Mouse (Mus musculus): ENCODE data around the gene Hist1h2ac. TPM values are rescaled to one million over a fixed set of nuclear protein-coding genes. Genes with fewer than 3 reads are reported as not detected.
"Not testable (repeated sequence)": the region's sequence is repeated elsewhere in the genome, so short reads cannot be mapped to it uniquely, and the experiment has no call there.

Hist1h2ac gene
- polyA plus RNA-seq, 1 experiment from 2014 or later, result 1.4 TPM

DNA sequence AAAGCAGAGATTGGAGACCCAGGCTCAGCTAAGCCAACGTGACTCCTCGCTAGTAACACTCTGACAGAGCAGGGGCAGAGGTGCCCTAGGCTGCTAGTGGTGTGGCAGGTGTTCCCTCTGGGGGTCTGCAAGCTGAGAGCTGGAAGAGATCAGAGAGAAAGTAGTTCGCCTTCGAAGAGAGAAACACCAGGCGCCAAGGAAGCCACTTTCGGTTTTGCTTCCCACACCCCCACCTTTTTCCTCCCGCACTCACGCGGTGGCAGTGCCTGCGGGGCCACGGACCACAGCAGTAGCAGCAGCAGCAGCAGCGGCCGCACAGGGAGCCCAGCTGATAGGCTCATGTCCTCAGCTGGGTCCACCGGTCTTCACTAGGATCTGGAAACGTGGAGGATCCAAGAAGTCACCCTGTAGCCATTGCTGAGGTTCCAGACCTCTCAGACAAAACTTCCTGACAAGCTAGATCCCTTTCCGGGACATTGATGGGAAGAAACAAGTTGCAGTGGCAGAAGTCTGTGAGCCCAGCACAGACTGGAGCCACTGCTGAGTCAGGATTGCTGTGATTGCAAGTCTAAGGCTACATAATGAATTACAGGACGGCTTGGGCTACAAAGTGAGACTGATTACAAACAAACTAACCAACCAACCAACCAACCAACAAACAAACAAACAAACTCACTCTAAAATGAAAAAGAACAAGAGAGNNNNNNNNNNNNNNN, 26.8 kb upstream of the Hist1h2ac start, which contains the start of gene Hfe:
Gene Hfe (minus strand): TSS at position 481 of the 716 bp plus-strand sequence.
- WGBS, result 3% methylated on average over 17 of the region's 17 CpGs
- no peak for ATAC-seq (ENCODE audit: insufficient number of reproducible peaks, insufficient read depth, low FRiP score, low TSS enrichment, low read depth)

DNA sequence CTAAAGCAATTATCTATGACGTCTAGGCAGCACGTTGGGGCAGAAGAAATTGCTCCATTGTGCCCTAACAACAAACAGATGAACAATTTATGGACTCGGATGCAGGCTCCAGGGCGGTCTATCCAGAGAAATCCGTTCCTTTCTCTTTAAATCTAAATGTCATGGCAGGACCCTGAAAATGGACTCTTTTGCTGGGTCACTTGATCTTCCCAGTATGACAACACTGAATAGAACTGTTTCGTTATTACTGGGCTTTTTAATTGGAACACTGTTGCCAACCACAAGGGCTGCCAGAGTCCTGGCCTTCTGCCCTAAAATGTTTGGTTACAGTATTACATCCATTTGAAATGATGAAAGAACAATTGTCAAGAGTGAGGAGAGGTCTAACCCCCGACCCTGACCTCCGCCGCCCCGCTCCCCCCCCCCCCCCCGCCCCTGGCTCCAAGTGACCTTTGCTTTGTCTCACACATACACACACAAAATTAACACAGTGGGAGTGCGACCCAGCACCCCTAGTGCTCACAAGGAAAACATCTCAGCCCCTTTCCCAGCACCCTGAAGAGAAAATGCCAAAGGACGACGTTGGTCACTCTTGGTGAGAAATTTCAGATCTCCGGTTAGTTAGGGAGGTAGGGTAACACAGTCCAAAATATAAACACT, 26.1 kb upstream of the Hist1h2ac start:
- Histone ChIP-seq H3K36me3 (no peaks in the 10 kb centered on the region), H3K27ac (0 out of 2 replicates have a peak overlapping the region, but pooled peaks have one; percentile 49), H3K4me3 (peak overlapping the region; percentile 46), H3K4me2 (peak overlapping the region; percentile 73), H3K9me3 (no peaks in the 10 kb centered on the region), H3K4me1 (peaks cover 16% of the 10 kb centered on the region), H3K27me3 (no peaks in the 10 kb centered on the region), H3K9ac (peak overlapping the region; percentile 71)
- WGBS, result 10% methylated on average over 15 of the region's 15 CpGs
- no peak for ATAC-seq (ENCODE audit: insufficient number of reproducible peaks, insufficient read depth, low FRiP score, low TSS enrichment, low read depth)

More for the DNA sequence above, 26.8 kb upstream of the Hist1h2ac start, which contains the start of gene Hfe:
- H3K36me3 ChIP-seq, result no peaks in the 10 kb centered on the region
- peak within 1 kb of the TSS; percentile 73 for H3K4me2 ChIP-seq
- peaks cover 16% of the 10 kb centered on the region for H3K4me1 ChIP-seq
- no peaks in the 10 kb centered on the region for H3K9me3 ChIP-seq
- H3K27ac ChIP-seq, result peak within 1 kb of the TSS; percentile 49; the same call in 1 of the 2 replicates
- no peaks in the 10 kb centered on the region for H3K27me3 ChIP-seq
- H3K4me3 ChIP-seq, result peak within 1 kb of the TSS; percentile 46
- H3K9ac ChIP-seq, result peak within 1 kb of the TSS; percentile 71

DNA sequence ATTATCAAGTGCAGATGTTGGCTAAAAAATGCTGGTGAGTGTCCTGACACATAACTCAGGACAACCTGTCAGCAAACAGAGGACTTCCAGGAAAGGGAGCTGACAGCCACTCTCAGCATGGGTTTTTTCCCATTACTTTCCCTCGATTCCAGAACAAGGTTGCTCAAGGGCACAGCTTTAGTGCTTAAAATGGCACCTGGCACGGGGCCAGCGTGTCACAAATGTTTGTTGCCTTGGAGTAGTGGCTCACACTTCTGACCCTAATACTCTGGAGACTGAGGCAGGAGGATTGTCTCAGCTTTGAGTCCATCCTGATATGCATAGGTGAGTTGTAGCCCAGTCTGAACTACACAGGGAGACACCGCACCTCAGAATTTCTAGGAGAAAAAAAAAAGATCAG, 24.9 kb upstream of the Hist1h2ac start:
- Histone ChIP-seq H3K4me1 (peaks cover 16% of the 10 kb centered on the region), H3K27me3 (no peaks in the 10 kb centered on the region), H3K9ac (no peak overlapping the region), H3K4me2 (no peak overlapping the region), H3K4me3 (no peak overlapping the region), H3K9me3 (no peaks in the 10 kb centered on the region), H3K36me3 (no peaks in the 10 kb centered on the region), H3K27ac (no peak overlapping the region)
- WGBS, result 71% methylated on average over 4 of the region's 4 CpGs
- ATAC-seq (ENCODE audit: insufficient number of reproducible peaks, insufficient read depth, low FRiP score, low TSS enrichment, low read depth), result no peak

DNA sequence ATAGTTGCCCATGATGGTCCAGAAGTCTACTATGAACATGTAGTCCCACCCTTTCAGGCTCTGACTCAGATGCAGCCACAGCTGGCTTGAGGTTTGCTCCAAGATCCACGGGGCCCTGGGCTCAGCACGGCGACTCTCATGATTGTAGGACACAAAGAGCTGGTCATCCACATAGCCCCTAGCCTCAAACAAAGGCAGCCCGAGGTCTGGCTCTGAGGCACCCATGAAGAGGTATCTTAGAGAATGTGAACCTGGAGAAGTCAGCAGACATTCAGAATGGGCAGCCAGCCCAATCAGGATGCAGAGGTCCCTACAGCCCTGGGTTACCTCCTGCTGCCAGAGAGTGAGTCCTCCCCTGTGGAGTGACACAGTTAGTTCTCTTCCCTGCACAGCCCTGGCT, 24.3 kb upstream of the Hist1h2ac start:
- no peak for ATAC-seq (ENCODE audit: insufficient number of reproducible peaks, insufficient read depth, low FRiP score, low TSS enrichment, low read depth)
- Histone ChIP-seq H3K27me3 (no peaks in the 10 kb centered on the region), H3K9ac (no peak overlapping the region), H3K9me3 (no peaks in the 10 kb centered on the region), H3K4me3 (no peak overlapping the region), H3K36me3 (no peaks in the 10 kb centered on the region), H3K4me2 (no peak overlapping the region), H3K27ac (no peak overlapping the region), H3K4me1 (peaks cover 16% of the 10 kb centered on the region)
- 88% methylated on average over 4 of the region's 4 CpGs for WGBS

DNA sequence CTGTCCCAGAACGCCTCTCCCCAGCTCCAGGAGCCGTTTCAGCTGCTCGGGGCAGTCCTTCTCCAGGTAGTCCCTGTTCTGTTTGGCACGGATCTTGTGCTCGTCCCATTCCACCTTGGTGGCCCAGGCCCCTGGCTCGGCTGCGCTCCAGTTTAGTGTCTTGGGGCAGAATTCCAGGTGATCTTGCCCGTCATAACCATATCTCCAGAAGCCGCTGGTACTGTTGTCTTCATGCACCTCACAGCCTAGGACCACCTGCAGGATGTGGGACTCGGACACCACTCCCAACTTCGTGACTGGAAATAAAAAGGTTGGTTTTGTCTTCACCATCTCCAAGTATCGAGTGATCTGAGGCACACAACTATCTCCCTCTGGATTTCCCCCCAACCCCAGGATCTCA, 23.0 kb upstream of the Hist1h2ac start:
- Histone ChIP-seq H3K4me1 (peaks cover 16% of the 10 kb centered on the region), H3K9ac (no peak overlapping the region)
- 90% methylated on average over 12 of the region's 12 CpGs for WGBS

DNA sequence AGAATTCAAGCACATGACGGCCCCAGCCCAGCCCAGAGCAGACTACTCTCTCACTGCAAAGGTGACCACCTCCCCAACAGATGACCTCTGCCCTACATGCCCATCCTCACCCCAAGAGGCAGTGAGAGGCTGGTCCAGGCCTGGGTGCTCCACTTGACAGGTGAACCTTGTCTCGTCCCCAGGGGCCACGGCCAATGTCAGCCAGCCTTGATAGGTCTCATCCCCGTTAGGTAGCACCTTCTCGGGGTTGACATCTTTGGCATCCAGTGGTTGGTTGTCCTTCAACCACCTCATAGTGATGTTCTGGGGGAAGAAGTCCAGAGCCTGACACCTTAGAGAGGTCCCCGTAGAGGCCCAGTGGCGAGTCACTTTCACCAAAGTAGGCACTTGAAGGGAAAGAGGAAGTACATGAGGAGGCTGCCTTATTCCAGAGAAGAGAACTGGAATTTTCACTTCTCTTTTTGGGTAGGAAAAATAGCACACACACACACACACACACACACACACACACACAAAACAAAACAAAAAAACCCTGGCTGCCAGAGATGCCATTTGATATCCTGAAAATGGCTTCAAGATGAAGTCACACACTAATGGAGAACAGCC, 22.1 kb upstream of the Hist1h2ac start:
- Histone ChIP-seq H3K4me2 (no peak overlapping the region), H3K27ac (no peak overlapping the region), H3K4me3 (no peak overlapping the region), H3K36me3 (no peaks in the 10 kb centered on the region), H3K9me3 (no peaks in the 10 kb centered on the region), H3K9ac (no peak overlapping the region), H3K4me1 (peaks cover 19% of the 10 kb centered on the region), H3K27me3 (no peaks in the 10 kb centered on the region)
- WGBS, result 83% methylated on average over 7 of the region's 7 CpGs
- ATAC-seq (ENCODE audit: insufficient number of reproducible peaks, insufficient read depth, low FRiP score, low TSS enrichment, low read depth), result no peak

More for the DNA sequence above, 23.0 kb upstream of the Hist1h2ac start:
- Histone ChIP-seq H3K36me3 (no peaks in the 10 kb centered on the region), H3K27me3 (no peaks in the 10 kb centered on the region), H3K27ac (no peak overlapping the region), H3K4me2 (no peak overlapping the region), H3K9me3 (no peaks in the 10 kb centered on the region), H3K4me3 (no peak overlapping the region)
- no peak for ATAC-seq (ENCODE audit: insufficient number of reproducible peaks, insufficient read depth, low FRiP score, low TSS enrichment, low read depth)

DNA sequence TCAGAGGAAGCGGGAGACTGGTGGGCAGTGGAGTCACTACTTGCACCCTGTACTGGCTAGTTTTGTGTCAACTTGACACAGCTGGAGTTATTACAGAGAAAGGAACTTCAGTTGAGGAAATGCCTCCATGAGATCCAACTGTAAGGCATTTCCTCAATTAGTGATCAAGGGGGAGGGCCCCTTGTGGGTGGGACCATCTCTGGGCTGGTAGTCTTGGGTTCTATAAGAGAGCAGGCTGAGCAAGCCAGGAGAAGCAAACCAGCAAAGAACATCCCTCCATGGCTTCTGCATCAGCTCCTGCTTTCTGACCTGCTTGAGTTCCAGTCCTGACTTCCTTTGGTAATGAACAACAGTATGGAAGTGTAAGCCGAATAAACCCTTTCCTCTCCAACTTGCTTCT, 19.1 kb upstream of the Hist1h2ac start:
- ATAC-seq (ENCODE audit: insufficient number of reproducible peaks, insufficient read depth, low FRiP score, low TSS enrichment, low read depth); H3K27me3 ChIP-seq: not testable (repeated sequence)
- 82% methylated on average over 2 of the region's 2 CpGs for WGBS

DNA sequence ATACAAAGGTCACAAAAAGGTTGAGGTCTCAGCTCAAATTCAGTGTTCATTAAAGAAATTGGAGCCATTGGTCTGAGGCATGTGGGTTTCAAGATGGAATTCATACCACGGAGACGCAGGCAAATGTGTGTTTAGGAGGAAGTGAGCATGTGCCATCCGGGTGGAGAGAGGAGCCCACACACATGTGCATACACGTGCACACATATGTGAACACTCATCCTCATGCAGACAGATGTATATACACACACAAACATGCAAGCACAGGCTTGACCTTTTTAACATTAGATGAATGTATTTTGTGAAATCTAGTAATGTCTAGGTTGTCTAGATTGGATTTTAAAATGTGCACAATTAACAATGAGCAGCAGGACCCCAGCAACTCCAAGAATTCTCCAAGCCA, 18.5 kb upstream of the Hist1h2ac start:
- no peaks in the 10 kb centered on the region for H3K9me3 ChIP-seq
- peaks cover 7% of the 10 kb centered on the region; the same call in 1 of the 2 replicates for H3K4me1 ChIP-seq
- H3K27me3 ChIP-seq, result no peaks in the 10 kb centered on the region
- H3K27ac ChIP-seq, result no peak overlapping the region
- no peak overlapping the region for H3K4me3 ChIP-seq
- no peak overlapping the region for H3K4me2 ChIP-seq
- ATAC-seq (ENCODE audit: insufficient number of reproducible peaks, insufficient read depth, low FRiP score, low TSS enrichment, low read depth), result no peak
- no peaks in the 10 kb centered on the region for H3K36me3 ChIP-seq
- H3K9ac ChIP-seq, result no peak overlapping the region
- WGBS, result 59% methylated on average over 4 of the region's 4 CpGs

More for the DNA sequence above, 19.1 kb upstream of the Hist1h2ac start:
- not testable (repeated sequence) for H3K4me2 ChIP-seq, H3K36me3 ChIP-seq, H3K9me3 ChIP-seq, H3K4me1 ChIP-seq, H3K9ac ChIP-seq, H3K4me3 ChIP-seq, H3K27ac ChIP-seq

DNA sequence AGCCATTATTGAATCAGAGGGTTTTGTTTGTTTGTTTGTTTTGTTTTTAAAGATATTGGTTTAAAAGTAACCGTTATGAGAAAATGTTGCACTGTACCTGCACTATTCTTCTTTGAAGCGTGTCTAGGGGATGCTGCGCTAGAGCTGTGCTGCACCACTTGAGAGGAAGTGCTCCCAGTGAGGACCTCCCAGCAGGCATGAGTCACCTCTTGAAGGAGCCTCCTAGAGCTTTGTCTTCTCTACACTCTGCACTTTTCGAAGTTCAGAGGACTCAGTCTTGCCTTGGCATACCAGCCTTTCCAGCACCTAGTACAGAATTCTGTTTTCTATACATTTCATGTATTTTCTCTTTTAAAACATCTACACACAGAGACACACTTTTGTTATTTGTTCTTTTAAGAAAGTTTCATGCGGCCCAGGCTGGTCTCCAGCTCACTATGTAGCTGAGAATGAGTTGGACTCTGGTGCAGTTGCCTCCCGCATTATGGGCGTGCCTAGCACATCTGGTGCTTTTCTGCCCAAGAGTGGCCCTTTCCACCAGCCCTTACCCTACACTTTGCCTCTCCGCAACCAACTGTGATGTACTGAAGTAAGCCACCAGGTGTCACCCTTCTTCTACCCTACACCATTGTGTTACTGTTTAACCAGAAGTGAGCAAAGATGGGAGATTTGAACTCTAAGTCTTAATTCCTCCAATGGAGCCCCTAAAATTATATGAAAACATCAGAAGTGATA, 17.2 kb upstream of the Hist1h2ac start:
- no peak overlapping the region for H3K27ac ChIP-seq
- 30% methylated on average over 8 of the region's 8 CpGs for WGBS
- H3K36me3 ChIP-seq, result no peaks in the 10 kb centered on the region
- H3K4me1 ChIP-seq, result peaks cover 7% of the 10 kb centered on the region; the same call in 1 of the 2 replicates
- 0 out of 2 replicates have a peak, but pooled peaks have one; percentile 64 for ATAC-seq (ENCODE audit: insufficient number of reproducible peaks, insufficient read depth, low FRiP score, low TSS enrichment, low read depth)
- 0 out of 2 replicates have a peak overlapping the region, but pooled peaks have one; percentile 17 for H3K9ac ChIP-seq
- no peaks in the 10 kb centered on the region for H3K9me3 ChIP-seq
- H3K4me2 ChIP-seq, result no peak overlapping the region
- no peaks in the 10 kb centered on the region for H3K27me3 ChIP-seq
- H3K4me3 ChIP-seq, result no peak overlapping the region

DNA sequence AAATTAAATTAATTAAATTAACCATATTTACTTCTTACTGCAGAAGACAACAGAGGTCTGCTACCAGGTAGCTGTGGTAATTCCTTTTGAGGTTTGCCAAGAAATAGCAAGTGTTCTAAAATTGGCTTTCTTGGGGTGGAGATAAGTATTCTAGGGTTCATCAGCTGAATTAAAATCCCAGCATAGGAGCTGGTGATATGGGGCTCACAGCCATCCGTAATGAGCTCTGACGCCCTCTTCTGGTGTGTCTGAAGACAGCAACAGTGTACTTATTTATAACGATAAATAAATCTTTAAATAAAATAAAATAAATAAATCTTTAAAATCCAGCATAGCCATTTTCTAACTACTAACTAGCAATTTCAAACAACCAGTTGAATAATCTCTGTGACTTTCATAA, 16.0 kb upstream of the Hist1h2ac start:
- no peak overlapping the region for H3K4me3 ChIP-seq
- H3K4me1 ChIP-seq, result peaks cover 7% of the 10 kb centered on the region; the same call in 1 of the 2 replicates
- H3K27me3 ChIP-seq, result no peaks in the 10 kb centered on the region
- 65% methylated on average over 3 of the region's 3 CpGs for WGBS
- H3K9ac ChIP-seq, result no peak overlapping the region
- no peak overlapping the region for H3K4me2 ChIP-seq
- no peaks in the 10 kb centered on the region for H3K9me3 ChIP-seq
- ATAC-seq (ENCODE audit: insufficient number of reproducible peaks, insufficient read depth, low FRiP score, low TSS enrichment, low read depth), result no peak
- no peaks in the 10 kb centered on the region for H3K36me3 ChIP-seq
- no peak overlapping the region for H3K27ac ChIP-seq

DNA sequence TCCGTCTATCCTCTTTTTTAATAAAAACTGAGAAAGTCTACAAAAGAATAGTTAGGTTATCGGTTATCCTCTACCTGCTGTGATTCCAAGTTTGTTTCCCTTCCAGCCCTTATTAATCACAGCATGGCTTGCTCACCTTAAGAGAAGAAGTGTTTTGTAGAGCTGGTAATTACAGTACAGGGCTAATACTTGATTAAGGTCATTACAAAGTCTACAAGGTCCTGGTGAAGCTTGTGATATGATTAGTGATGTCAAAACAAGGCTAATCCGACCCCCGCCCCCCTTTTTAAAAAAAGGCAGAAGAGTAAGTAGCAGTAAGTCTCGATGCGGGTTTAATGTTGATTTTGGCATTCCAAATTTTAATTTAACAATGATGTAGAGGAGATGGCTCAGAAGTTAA, 15.2 kb upstream of the Hist1h2ac start:
- H3K4me1 ChIP-seq, result peaks cover 7% of the 10 kb centered on the region; the same call in 1 of the 2 replicates
- WGBS, result 51% methylated on average over 6 of the region's 6 CpGs
- ATAC-seq (ENCODE audit: insufficient number of reproducible peaks, insufficient read depth, low FRiP score, low TSS enrichment, low read depth), result no peak
- peak overlapping the region; percentile 71 for H3K4me2 ChIP-seq
- no peaks in the 10 kb centered on the region for H3K36me3 ChIP-seq
- H3K4me3 ChIP-seq, result no peak overlapping the region
- peak overlapping the region; percentile 89 for H3K27ac ChIP-seq
- H3K27me3 ChIP-seq, result no peaks in the 10 kb centered on the region
- no peaks in the 10 kb centered on the region for H3K9me3 ChIP-seq
- H3K9ac ChIP-seq, result 0 out of 2 replicates have a peak overlapping the region, but pooled peaks have one; percentile 1
